Mouse (Mus musculus) urinary bladder, postnatal 14 days (tissue): ENCODE data around the gene Ankub1.

Experiments used
- DNase-seq: peaks from one replicate; pipeline ENCODE4 v3.0.0; 2021; ENCODE audit warnings: low spot score

Gene Ankub1

DNA sequence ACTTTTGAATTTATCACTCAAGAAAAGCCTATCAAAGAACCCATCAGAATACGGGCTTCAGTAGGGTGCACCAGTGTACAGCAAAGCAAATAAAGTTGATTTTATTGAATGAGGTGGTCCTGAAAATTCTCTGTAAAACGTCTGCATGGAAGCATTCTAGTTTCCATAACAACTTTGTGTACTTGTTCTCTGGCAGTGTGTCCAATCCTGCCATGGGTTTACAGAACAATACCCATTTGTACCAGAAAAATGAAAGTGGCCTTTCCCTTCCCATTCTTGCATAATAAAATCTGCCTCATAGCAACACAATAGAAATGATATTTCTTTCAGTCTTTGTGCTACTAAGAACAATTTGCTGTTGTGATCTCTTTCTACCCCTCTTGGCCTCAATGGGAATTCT is at the start of gene Ankub1:
Gene Ankub1, minus strand, starts transcription at position 81 of the 400 bp plus-strand sequence.
- no peak for DNase-seq

DNA sequence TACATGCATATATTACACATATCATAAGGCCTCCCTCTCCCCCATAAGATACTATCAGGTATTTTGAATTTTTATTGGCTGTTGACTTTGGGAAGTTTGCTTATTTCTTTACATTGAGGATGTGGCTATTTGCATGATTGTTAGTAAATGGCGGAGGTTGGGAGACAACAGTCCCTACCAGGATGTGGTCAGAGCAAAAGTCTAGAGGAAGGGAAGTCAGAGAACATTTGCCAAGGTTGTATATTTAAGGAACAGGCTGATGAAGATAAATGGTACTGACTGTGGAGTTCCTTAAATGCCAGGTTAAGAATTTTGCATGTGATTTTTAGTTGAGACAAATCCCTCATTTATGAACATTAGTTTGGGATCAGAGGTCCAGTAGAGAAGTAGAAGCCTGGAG is 47.2 kb upstream of the Ankub1 start:
- DNase-seq = no peak

DNA sequence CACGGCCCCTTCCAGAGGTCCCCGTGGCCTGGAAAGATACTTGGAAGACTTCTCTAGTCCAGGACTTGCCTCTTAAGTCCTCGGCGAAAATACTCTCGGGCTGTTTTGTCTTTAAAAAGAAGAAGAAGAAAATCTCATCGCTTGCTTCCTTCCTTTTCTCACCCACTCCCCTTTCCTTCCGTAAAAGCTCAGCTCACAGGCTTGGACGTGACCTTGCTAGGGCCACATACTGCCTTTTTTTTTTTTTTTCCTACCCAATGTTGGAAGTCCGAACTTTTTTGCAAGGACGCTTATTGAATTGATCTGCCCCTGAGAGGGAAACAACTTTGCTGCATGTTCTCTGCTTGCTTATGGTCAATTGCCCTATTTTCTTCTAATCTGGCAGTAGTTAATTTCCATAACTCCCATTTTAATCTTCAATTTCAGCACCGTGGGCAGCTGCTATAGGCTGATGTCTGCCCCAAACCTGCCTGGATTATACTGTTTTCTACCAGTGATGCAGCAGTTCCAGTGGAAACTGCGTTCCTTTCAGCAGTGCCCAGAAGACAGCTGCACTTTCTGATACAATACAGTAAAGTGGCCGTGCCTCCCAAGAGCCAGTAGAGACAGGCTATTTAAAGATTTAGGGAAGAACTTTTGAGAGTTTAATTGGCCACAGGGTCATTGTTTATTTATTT is 44.0 kb upstream of the Ankub1 start:
- no peak for DNase-seq

DNA sequence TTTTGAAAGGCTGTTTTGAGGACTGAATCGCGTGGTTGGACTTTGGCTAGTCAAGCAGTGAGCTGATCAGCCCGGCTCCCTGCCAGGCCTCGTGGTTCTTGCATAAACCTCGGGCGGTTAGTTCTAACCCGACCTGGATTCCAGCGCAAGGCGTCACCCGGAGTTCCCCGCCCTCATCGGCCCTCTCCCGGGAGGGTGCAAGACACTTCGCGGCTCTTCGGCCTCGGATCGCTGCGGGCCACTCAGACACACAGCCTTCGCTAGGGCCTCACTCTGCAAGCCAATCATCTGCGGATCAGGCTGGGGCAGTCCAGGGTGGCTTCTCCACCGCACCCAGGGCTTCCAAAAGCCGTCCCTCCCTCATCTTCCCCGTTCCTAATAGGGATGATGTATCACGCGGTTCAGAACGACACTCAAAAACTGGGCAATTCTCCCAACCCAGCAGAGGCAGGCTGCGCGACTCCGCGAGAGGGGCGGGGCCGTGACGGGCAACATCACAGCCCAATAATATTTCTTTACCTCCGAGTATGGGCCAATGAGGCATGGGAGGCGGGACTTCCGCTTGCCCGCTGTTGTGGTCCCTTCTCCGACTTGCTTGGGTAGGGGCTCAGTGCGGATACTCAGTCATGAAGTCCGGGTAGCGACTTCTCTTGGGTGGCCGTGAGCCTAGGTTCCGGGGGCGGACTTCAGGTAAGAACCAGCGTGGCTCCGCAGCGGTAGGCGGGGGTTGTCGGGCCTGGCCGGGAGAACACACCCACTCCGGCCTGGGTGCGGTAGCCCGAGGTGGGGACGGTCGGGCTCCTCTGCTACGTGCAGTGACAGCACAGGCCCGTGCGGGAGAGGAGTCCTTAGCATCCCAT is 43.1 kb upstream of the Ankub1 start, which contains the start of gene Rnf13:
Gene Rnf13, plus strand, starts transcription at position 552 of the 860 bp plus-strand sequence.
- peak; percentile 97 for DNase-seq

DNA sequence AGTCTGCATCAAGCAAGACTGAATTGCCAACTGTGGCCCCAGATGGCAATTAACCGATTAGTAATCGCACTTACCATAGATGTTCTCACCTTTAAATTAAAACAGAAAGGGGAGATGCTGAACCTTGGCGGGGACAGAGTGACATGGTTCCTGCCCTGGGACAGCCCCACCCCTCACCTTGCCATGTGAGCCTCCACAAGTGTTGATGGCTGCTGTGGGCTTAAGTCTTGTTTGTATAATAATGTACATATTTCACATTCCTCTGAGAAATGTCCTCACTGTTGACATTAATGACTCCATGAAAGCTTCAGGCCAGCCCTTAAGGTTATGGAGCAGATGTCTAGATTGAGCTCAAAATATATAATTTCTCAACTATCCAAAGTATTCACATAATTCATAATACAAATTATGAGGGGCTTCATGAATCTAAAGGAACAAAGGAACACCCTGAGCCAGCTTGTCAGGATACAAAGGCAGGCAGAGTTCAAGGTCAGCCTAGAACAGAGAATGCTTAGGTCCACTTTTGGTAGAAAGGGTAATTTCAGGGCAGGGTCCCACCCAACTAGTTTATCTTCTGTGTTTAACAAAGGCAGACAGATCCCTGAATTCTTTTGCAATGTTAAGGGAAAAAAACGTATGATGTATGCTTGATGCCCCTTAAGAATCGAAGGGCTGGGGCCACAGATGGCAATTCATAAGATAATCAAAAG is 39.8 kb upstream of the Ankub1 start:
- no peak for DNase-seq

DNA sequence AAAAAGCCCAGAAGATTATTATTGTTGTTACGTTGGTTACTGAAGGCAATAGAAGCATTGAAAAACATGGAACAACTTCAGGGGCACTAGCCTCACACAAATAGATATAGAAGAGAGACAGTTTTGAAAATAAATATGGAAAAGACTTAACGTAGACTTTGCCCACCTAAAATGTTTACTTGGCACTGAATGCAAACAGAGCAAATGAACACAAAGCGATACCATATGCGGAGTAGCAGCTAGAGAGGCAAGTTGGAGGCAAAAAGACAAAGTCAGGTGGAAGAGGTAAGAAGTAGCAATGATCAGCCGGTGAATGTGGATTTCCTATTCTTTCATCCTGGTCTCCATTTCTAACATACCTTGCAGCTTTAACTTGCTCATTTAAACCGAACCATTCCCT is 21.6 kb upstream of the Ankub1 start:
- no peak for DNase-seq

DNA sequence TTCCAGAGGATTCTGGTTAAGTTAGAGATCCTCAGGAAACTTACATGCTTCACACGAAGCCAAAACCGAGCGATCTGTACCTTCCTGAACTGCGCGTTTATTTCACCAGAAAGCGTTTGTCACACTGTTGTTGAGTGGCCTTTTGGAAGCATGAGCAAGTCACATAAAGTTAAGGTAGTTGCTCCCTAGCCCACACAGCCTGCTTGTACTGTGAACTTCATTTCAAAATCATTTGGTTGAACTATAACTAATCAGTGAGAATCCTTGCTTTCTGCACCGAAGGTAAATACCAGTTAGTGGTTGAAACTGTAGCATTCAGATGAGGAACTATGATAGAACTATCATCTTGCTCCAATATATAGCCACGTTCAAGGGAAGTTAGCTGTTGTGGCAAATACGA is 4.2 kb upstream of the Ankub1 start:
- no peak for DNase-seq

DNA sequence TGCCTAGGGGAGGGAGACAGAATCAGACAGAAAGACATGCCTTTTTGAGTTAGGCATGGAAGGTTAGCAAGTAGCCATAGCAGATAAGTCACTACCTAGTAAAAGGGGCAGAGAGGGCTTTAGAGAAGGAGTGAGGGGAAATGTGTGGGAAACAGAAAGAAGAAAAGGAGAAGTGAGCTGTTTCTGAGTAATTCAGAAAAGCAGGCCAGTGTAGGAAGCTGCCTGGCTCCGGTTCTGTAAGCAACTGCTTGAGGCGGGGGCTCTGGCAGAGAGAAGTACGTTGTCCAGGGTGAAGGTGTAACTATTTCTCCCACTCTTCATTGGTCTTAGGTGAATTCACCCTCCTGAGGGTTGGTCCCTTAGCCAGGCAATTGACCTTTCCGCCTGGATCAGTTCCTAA is 3.6 kb upstream of the Ankub1 start:
- no peak for DNase-seq

DNA sequence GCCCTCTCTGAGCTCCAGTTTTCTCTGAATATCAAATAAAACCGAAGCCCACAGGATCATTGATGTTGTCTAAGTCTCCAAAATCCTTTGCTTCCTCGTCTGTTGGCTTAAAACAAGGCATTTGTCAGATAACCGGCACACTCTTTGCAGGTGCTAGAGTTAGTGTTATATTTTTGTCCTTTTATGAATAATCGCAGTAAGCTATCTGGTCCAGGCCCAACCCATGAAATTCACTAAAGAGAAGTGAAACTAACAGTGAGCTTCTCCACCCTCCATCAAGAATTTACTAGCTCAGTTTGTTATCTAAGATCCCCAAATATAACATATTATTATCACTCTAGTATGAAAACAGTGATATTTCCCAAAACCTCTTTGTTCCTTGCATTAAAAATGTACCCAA is 827 bp downstream of the Ankub1 start:
- no peak for DNase-seq

DNA sequence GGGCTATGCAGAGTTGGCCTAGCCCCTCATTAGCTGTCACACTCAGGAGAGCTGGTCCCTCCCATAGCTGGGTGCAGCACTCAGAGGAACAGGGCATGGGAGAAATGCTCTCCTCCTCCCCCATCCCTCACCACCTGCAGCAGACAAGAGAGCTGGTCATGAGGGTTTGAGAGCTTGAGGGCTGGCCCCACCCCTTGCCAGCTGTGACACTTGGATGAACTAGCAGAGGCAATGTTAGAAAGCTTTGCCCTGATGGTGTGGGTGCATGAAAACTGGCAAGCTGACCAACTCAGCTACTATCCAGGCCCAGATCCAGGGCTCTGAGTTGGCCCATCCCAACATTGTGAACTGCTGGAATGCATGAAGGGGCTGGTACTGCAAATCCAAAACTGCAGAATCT is 14.8 kb downstream of the Ankub1 start:
- no peak for DNase-seq

DNA sequence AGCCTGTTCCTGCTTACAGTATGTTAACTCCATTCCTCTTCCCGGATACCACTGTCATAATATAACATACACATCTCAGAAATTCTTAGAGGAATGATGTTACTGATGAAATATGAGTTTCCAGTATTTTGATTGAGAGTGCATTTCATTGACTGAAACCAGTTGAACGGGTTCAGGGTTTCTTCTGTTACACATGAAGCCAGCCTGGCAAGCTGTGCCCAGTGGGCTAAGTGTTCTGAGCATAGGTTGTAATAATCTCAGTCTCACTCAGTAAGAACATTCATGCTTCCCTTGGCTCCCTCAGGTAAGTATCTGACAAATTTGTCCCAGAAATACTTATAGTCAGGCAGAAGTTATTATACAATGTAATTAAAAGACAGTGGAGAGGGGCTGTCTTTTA is 18.5 kb downstream of the Ankub1 start:
- no peak for DNase-seq

DNA sequence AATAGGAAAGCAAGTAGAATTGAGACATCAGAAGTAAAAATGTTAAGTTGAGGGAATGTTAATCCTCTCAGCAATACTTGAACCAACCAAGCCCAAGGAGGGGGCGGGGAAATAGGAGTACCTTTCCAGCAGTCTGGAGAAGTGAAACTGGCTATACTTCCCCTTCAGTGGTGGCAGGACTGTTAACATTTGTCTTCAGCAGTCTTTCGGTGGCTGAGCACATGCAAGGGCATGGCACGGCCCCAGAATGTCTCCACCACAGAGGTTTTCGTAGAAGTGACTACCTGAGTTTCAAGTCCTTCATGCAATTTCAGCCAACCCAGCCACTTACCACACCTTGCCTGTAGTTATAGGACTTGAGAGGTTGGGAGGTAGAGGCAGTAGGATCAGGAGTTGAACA is 19.0 kb downstream of the Ankub1 start:
- peak; percentile 6 for DNase-seq

DNA sequence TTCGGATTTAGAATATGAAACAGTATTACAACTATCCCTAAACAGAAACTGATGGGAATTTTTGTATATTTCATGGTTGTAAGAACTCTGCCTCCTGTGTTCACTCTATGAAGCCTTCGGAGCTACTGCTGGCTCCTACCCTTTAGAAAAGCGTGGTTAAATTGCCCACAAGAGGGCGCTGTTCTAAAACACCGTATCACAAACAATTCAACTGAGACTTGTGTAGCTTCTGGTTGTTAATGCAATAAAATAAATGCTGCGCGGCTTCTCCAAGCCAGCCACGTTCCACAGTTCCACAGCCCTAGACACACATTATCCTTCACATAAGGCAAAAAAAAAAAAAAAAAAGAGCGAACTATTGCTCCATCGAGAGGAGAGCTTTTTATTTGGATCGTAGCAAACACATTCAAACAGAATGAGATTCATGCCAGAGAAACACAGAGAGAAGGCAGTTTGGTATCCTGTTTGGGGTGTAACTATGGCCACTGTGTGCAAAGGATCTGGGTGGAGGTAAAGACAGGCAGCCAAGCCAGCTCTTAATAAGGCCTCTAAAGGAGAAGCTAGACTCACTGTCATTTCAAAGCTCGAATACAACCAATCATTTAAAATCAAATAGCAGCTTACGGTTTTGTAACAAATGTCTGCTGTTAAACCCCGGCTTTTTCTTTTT is 25.4 kb downstream of the Ankub1 start:
- peak; percentile 76 for DNase-seq

DNA sequence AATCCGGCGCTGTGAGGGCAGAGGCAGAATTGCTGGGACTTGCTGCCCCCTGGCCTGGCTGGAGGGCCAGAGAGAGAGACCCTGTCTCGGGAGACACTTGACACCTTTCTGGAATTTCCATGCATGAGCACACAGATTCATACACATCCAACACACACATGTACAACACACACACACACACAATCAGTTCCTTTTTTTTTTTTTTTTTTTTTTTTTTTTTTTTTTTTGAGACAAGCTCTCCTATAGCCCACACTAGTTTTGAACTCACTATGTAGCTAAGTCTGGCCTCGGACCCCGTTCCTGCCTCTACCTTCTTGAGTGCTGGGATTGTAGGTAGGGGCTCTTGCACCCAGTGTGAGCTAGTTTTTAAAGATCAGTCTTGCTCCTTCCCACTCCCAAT is 26.7 kb downstream of the Ankub1 start:
- DNase-seq = no peak

DNA sequence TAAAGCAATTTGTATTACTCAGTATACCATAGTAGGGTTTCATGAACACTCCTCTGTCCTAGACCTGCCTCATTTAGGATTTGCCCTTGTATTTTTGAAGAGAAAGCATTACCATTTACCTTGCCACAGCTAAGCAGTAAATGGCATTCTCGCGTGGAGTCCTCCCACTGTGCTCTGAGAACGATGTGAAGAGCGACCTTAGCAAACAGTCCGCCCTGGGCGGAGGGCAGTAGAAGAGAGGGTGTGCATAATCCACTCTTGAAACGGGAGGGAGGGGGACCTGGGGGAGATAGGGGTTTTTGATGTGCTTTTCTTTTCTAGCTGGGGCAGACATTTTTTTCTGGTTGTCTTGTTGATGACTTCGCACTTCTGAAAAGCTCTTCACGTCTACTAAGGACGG is 27.9 kb downstream of the Ankub1 start:
- DNase-seq = no peak

DNA sequence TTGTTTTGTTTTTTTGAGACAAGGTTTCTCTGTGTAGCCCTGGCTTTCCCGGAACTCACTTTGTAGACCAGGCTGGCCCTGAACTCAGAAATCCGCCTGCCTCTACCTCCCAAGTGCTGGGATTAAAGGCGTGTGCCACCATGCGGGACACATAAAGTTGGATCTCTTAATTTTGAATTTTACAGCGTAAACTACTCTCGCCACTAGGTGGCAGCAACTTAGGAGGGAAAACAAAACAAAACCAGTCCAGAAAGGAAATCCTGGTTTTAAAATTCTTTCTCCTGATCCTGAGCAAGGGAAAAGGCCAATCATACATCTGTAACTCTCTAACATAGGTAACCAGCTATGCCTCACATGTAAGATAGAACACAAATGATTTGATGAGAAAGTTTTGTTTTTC is 28.9 kb downstream of the Ankub1 start:
- peak; percentile 47 for DNase-seq

DNA sequence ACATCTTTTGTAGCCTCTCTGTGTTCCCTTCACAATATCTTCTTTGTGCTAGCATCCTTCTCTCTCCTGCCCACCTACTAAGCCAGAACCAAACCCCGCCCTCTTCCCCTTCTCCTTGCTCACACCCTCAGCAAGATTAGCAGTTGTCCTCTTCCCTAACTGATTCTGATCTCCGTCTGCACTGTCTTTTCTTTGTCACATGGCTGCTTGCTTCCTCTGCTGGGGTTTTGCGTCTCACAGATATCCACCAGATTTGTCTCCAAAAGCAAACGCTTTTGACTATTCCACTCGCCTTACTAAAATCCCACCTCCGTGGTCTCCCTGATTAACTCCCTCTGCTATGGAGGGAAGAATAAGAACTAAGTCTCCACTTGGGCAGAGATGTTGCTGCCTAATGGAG is 34.0 kb downstream of the Ankub1 start:
- DNase-seq = no peak

DNA sequence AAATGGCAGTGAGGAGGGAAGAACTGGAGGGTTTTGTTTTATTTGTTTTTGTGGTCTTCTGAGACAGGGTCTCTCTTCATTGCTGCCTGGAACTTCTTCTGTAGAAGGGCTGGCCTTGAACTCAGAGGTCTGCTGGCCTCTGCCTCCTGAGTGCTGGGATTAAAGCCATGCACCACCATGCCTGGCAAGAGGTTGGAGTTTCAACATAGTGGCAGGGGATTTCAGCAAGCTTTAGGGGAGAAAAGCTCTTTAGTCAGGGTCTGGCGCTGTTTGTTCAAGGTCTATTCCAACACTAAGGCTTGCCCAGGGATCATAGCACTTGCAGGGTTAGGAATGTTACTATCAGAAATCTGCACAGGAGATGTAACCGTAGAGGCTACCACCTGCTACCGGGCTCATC is 39.0 kb downstream of the Ankub1 start:
- no peak for DNase-seq

DNA sequence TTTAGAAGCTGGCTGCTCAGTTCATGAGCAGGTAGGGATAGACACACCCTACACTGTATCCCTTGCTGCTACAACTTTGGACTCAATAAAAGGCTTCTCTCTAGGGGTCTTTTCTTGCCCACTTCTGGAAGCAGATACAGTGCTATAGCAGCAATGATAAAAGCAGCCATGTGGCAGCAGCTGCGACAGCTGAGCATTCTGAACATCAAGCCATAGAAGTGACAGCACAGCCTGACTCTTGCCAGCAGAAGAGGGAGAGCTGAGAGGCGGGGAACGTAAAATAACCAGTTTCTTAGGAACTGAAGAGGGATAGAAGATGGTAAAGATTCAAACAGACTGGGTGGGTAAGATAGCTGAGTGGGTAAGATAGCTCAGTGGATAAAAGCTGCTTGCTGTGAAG is 40.1 kb downstream of the Ankub1 start:
- no peak for DNase-seq

DNA sequence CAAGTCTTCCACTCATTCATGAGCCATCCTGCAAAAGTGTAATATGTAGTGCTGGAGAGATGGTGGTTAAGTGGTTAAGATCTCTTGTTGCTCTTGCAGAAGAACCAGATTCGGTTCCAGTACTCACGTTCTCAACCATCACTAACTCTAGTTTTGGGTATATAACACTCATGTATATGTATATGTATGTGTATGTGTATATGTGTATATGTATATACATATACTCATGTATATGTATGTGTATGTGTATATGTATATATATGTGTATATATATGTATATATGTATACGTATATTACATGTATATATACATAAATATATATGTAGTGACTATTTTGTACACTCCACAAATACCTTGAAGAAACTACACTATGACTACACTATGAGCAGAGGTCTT is 40.7 kb downstream of the Ankub1 start:
- no peak for DNase-seq

DNA sequence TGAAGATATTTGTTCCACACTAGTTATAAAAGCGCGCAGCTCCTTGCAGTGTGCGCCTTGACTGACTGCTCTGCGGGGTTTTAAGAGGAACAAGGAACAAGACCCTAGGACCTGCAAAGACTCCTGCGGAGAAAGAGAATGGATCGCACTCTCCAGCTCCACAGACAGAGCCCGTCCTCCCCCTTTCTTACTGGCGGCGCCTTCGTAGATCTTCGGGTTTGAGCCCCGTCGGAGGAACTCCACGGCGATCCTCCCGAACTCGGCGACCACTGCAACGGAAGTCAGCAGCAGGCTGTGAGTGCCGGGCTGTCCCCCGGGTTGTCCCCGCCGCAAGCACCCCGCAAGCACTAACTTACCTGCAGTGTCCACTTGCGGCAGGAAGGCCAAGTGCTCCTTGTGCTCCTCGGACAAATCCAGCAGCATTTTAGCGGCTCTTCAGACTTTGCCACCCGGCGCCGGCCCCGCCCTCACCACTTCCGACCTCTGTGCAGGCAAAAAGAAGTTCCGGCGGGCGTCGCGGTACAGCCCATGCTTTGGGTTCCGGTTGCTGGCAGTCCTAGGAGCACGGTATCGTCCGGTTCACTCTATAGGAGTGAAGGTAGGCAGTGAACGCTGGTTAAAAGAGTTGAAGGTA is 41.3 kb downstream of the Ankub1 start, which contains the start of gene Commd2:
Gene Commd2, minus strand, starts transcription at position 485 of the 634 bp plus-strand sequence.
- peak; percentile 87 for DNase-seq

DNA sequence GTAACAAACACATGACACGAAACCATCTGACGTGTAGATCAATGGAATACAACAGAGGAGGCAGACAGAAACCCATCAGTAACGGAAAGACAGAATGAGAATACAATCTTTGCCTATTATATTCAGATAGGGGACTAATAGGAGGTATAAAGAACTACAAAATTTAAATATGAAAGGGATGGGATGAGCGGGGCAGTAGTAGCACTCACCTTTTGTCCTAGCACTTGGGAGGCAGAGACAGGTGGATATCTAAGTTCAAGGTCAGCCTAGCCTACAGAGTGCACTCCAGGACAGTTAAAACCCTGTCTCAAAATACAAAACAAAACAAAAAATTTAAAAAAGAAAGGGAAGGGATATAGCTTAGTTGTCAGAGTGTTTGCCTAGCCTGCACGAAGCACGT is 49.4 kb downstream of the Ankub1 start:
- no peak for DNase-seq
